Mouse (Mus musculus): ENCODE results near the gene Runx1.

The Runx1 gene

DNA sequence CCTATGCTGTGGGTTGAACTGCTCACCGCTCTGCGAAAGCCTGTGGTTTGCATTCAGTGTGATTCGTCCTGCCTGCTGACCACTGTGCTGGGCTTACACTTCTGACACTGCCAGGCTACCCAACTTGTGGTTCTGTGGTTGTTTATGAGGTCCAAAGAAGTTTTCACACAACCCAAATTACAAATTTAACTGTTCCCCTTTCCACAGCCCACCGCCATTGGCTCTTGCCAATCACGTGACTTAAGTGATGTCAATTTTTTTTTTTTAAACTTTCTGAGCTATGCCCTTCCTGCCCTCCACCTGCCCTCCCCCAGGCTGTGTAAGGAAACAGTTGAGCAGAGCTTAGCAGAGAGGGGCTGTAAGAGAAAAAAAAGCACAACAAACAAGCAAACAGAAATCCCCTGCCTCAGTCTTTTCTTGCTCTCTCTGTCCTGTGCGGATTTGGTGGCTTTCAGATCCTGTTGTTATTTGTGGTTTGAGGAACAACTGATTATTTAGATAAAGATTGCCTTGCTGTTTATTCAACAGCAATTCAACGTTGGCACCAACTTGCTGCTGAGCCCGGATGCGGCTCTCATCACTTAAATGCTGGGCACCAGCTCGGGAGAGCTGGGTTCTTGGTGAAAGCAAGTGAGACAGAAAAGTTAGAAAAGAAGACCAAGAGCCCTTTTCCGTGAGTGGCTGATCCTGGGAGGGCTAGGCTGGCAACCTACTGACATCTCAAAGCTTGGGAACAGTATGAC is at the start of gene Runx1:
Runx1 (minus strand) TSS at position 242 of the 743 bp plus-strand sequence.
- peak; percentile 88 for DNase-seq (ENCODE audit: low read depth, low spot score)

DNA sequence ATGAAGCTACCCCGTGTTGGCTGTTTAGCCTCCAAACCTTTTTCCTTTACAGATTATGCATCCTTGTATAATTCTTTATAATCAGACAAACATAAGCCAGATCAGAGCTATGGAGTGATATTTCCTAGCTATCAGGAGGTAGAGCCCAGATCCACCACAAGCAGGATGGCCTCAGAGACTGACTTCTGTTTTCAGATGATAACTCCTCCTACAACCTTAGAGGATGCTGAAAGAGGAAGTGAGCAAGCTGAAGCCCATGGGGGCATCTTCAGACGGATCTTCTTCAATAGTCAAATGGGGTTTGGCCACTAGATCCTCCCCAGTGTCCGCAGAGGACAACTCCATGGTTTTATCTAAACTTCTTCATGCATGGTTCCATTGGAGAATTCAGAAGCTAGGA is 48.1 kb upstream of the Runx1 start:
- no peak for DNase-seq (ENCODE audit: low read depth, low spot score)

DNA sequence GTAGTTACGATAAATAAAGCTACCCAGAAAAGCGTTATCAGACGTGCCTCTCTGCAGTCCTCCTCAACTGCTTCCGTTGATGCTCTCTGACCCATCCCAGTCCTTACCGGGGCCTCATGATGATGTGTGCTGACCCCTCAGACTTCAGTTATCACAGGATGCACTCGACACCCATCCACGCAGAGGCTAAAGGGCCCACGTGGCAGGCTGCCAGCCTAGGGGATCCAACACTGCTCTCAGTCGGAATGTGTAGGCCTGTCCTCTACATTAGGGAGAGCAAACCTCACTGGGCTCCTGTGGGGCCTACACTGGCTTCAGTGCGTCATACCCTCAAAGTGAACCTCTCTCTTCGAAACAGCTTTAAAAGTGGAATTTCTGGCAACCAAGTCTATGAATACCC is 45.8 kb upstream of the Runx1 start:
- DNase-seq (ENCODE audit: low read depth, low spot score), result no peak

GRCm38 (mm10) chr16:92868550-92868949 is 42.6 kb upstream of the Runx1 start:
- no peak for DNase-seq (ENCODE audit: low read depth, low spot score)

DNA sequence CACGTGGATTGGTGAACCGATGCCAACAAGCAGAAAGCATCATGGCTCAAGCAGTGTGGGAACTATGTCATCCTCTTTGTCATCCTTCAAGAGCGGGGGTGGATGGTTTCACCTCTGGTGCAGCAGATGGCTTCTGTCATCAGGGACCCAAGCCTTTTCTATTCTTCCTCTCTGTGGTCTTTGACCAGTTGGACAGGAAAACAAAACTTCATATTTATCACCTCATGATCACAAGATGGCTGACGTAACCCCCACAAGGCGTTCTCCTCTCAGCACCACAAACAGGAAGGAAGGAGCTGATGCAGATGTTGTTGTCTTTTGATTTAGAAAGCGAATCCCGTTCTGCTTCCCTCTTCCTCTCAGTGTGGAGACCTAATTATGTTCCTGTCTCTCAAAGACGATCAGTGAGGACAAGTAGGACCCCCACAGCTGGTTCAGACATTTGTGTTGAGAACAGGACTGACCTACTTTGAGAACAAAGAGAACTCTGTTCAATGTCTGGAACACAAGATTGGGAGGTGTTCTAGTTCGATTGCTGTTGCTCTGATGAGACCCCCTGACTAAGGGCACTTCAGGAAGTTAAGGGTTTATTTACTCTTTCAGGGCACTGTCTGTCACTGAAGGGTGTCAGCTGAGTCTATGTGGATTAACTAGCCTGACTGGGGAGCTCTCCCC is 41.4 kb upstream of the Runx1 start:
- no peak for DNase-seq (ENCODE audit: low read depth, low spot score)

- no peak for DNase-seq (ENCODE audit: low read depth, low spot score)
Observed at GRCm38 (mm10) chr16:92865314-92865713, 39.4 kb upstream of the Runx1 start.

- DNase-seq (ENCODE audit: low read depth, low spot score), result no peak
Observed at GRCm38 (mm10) chr16:92864191-92864590, 38.2 kb upstream of the Runx1 start.

GRCm38 (mm10) chr16:92863179-92863578 is 37.2 kb upstream of the Runx1 start:
- DNase-seq (ENCODE audit: low read depth, low spot score), result no peak

- DNase-seq (ENCODE audit: low read depth, low spot score), result no peak
Observed at GRCm38 (mm10) chr16:92862430-92862829, 36.5 kb upstream of the Runx1 start.

- peak; percentile 45 for DNase-seq (ENCODE audit: low read depth, low spot score)
Observed at GRCm38 (mm10) chr16:92861571-92861970, 35.6 kb upstream of the Runx1 start.

- no peak for DNase-seq (ENCODE audit: low read depth, low spot score)
Observed at GRCm38 (mm10) chr16:92860649-92861048, 34.7 kb upstream of the Runx1 start.

DNA sequence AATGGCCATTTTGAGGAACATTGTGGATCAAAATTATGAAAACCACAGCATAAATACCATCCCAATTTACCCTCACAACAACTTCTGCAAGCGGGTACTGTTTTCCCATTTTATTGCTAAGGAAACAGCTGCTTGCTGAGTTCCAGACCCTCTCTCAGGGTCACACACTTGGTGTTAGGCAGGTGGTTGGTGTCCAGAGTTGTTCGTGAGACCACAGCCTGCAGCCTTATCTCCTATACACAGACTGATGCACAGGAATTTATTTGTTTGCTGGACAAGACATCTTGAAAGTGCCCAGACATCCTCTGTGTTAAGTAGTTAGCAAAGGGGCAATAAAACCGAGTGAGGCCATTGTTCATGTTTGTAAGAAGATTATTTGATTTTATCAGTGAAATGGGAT is 30.8 kb upstream of the Runx1 start:
- DNase-seq (ENCODE audit: low read depth, low spot score), result no peak

DNA sequence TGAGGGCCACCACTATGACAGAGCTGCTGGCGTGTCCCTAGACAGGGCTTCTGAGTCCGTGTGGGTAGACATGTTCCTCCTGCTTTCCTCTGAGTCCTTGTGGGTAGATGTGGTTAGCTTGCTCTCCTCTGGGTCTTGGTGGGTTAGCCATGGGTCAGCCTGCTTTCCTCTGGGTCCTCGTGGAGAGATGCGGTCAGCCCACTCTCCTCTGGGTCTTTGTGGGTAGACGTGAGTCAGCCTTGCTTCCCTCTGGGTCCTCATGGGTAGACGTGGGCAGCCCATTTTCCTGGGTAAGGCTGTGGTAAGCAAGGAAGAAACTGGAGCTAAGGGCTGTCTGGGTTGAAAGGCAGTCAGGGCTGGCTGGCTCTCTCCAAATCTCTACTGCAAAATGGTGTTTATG is 26.3 kb upstream of the Runx1 start:
- DNase-seq (ENCODE audit: low read depth, low spot score), result no peak

DNA sequence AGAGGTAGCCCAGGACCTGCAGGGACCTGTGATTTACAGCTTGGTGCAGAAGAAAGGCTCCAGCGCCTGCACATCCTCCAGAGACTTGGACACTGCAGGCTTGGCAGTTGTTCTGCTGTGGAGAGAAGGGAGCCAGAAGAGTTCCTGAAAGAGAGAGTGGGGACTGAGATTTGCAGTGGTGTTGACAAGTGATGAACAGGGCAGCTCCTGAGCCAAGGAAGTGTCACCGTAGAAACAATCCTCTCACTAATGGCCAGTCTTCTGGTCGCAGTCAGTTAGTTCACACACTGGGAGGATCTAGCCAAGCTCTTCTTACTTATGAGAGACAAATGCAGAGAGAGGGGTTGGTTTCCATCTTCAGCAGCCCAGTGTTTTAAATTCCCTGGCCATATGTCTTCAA is 24.5 kb upstream of the Runx1 start:
- DNase-seq (ENCODE audit: low read depth, low spot score), result peak; percentile 45

DNA sequence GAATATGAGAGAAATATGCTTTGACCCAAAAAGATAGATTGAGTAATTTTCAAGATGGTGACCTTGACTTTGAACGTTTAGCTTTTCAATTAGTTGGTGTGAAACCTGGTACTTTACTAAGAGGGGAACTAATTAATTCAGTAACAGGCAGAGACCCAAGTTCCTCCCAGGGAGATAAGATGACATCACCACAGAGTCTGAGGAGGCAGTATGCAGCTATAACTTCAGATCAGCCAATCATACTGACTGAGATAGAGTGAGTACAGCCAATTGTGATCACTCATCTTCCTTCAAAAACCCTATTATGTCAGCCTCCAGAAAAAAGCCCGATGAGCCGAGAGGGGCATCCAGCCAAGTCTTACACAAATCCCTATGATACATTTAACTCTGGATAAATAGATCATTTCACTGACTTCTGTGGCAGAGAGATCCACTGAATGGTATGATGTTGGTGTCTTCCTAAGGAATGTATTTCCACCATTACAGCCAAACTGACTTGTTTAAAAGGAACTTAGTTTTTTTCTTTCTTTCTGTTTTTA is 21.9 kb upstream of the Runx1 start:
- DNase-seq (ENCODE audit: low read depth, low spot score), result peak; percentile 63

GRCm38 (mm10) chr16:92845244-92846225 is 19.6 kb upstream of the Runx1 start:
- no peak for DNase-seq (ENCODE audit: low read depth, low spot score)

DNA sequence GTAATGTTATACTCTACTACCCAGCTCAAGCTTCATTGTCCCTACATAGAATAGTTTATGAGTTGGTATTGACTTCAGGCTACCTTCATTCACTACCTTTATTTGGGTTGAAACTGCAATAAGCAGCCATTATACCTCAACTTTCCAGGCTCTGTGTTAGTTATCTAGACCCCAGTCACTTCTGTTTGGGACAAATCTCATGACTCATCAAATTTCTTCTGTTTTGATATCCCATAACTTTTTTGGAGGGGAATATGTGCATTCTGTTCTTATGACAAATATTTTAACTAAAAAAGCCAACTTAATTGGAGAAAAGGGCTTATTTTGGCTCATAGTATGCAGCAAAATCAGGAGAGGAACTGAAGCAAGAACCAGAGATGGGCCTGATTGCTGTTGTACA is 12.8 kb upstream of the Runx1 start:
- no peak for DNase-seq (ENCODE audit: low read depth, low spot score)

DNA sequence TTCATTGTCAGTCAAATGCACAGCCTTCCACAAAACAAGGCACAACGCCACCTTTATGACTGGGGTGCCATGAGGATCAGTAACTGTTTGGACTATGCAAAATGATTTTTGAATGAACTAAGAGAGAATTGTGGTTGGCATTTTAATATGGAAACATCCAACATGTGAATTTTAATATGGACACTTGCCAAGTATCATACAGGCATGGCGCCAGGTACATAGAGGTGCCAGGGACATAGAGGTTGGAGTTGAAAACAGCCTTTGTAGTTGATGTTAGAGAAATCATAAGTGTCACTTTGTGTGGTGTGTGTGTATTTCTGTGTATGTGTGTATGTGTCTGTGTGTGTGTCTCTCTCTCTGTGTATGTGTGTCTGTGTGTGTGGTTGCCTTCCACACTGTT is 5.4 kb upstream of the Runx1 start:
- no peak for DNase-seq (ENCODE audit: low read depth, low spot score)

- no peak for DNase-seq (ENCODE audit: low read depth, low spot score)
Observed at GRCm38 (mm10) chr16:92830479-92830878, 4.5 kb upstream of the Runx1 start.

DNA sequence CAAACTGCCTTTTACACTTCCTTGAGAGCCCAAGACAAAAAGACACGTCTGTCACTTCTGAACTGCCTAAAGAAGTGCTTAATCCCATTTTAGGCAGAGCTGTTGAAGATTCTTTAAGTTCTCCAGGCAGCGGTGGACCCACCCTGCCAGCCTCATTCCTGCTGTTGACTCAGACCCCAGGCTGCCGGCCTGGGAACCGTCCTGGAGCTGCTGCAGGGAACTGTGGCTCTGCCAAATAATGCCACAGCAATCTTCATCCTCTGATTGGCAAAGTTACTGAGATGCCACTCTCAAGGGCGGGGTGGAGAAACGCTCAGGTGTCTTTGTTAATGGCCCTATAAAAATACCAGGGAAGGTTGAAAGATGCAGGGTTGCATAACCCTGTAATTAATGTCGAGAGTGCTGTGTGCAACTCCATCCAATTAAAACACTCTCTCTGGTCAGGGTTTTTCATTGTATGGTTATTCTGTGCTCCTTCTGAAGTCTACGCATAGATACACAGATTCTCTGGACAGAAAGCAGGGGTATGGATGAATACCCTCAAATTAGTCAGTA is 2.4 kb upstream of the Runx1 start:
- DNase-seq (ENCODE audit: low read depth, low spot score), result peak; percentile 80

GRCm38 (mm10) chr16:92827663-92828307 is 1.8 kb upstream of the Runx1 start:
- DNase-seq (ENCODE audit: low read depth, low spot score), result peak; percentile 85
